10 mouse cellular contexts compared by ENCODE assay signal in genomic region chr13:37056662-37057061, GRCm38 (mm10). TPM values are rescaled to one million over a fixed set of nuclear protein-coding genes. Genes with fewer than 3 reads are reported as not detected.
DNase-seq lines count a peak whose midpoint lies in the region; ATAC-seq lines count a peak whose summit lies in the region.
"Had no signal": no experiment of that assay in that cellular context is flagged by ENCODE, and none has a peak within 500 bp of the region (broad histone marks: within the 10 kb centered on the region; RNA-seq: fewer than 3 reads in every experiment).

No protein-coding gene starts in this region.

- H3K9ac ChIP-seq in hindbrain, embryonic 11.5 days (ENCODE audit: low read depth, low read length), result no peak overlapping the region
- H3K9ac ChIP-seq: embryonic facial prominence, embryonic 12.5 days; heart, embryonic 13.5 days had no signal

- H3K27me3 ChIP-seq in hindbrain, embryonic 11.5 days (ENCODE audit: control insufficient read depth, insufficient read depth, low read length), result no peaks in the 10 kb centered on the region
- H3K27me3 ChIP-seq: embryonic facial prominence, embryonic 12.5 days; heart, embryonic 13.5 days had no signal

- WGBS in macrophage (ENCODE audit: missing documents), result 0% methylated on average over 7 of the region's 7 CpGs
- WGBS in hindbrain, embryonic 11.5 days, result 88% methylated on average over 7 of the region's 7 CpGs

- H3K79me2 ChIP-seq in macrophage (ENCODE audit: inconsistent target), result no peaks in the 10 kb centered on the region

- no peak for ATAC-seq in hindbrain, embryonic 11.5 days (ENCODE audit: low FRiP score)

- intact Hi-C loops in gastrocnemius, postnatal 14 days (cut with DNase I; ENCODE audit: low total_unique reads), result no loop called here
- intact Hi-C loops in heart, postnatal 10 days (cut with DNase I), result no loop called here
- intact Hi-C loops in left cerebral cortex, postnatal 36 days (cut with DNase I), result no loop called here

- H3K27ac ChIP-seq in macrophage, result peak overlapping the region; percentile 87
- no peak overlapping the region for H3K27ac ChIP-seq in hindbrain, embryonic 11.5 days (ENCODE audit: low read depth, low read length)
- H3K27ac ChIP-seq: embryonic facial prominence, embryonic 12.5 days; heart, embryonic 13.5 days had no signal

- H3K4me3 ChIP-seq in macrophage (ENCODE audit: inconsistent target), result no peak overlapping the region
- H3K4me3 ChIP-seq in hindbrain, embryonic 11.5 days (ENCODE audit: low read depth, low read length), result no peak overlapping the region
- H3K4me3 ChIP-seq: embryonic facial prominence, embryonic 12.5 days; heart, embryonic 13.5 days had no signal

- H3K36me3 ChIP-seq in macrophage (ENCODE audit: inconsistent target), result no peaks in the 10 kb centered on the region
- H3K36me3 ChIP-seq in hindbrain, embryonic 11.5 days (ENCODE audit: control insufficient read depth, insufficient read depth, low read length), result no peaks in the 10 kb centered on the region
- H3K36me3 ChIP-seq: embryonic facial prominence, embryonic 12.5 days; heart, embryonic 13.5 days had no signal

- H3K9me3 ChIP-seq in hindbrain, embryonic 11.5 days (ENCODE audit: control insufficient read depth, low read length), result no peaks in the 10 kb centered on the region
- H3K9me3 ChIP-seq: embryonic facial prominence, embryonic 12.5 days; heart, embryonic 13.5 days had no signal

- H3K4me2 ChIP-seq in hindbrain, embryonic 11.5 days (replicated peaks; ENCODE audit: low read depth, low read length), result no peak overlapping the region
- H3K4me2 ChIP-seq: embryonic facial prominence, embryonic 12.5 days; heart, embryonic 13.5 days had no signal

- no peaks in the 10 kb centered on the region for H3K4me1 ChIP-seq in hindbrain, embryonic 11.5 days (replicated peaks; ENCODE audit: control insufficient read depth, insufficient read depth, low read length)
- H3K4me1 ChIP-seq: embryonic facial prominence, embryonic 12.5 days had no signal

- DNase-seq in gastrocnemius, postnatal 25 days, result peak; percentile 25
- no peak for DNase-seq in gastrocnemius, postnatal 14 days
- peak; percentile 69 for DNase-seq in 416B (ENCODE audit: low read depth)
- peak; percentile 25 to 30 for DNase-seq in heart, postnatal 10 days
- DNase-seq in hindbrain, embryonic 11.5 days (ENCODE audit: low spot score), result no peak
- no peak for DNase-seq in cerebellum, postnatal 10 days
- no peak for DNase-seq in left cerebral cortex, postnatal 36 days (ENCODE audit: low spot score in 2 of 2)

RNA-seq across cellular contexts. Expression of gene F13a1, which starts 6.6 kb away (rescaled TPM):
- total RNA-seq in gastrocnemius, postnatal 25 days (2021), result 10 to 100 TPM; 10.4 to 17.7 TPM
- total RNA-seq in gastrocnemius, postnatal 14 days (2021), result 10 to 100 TPM; 16.0 to 17.2 TPM
- 10 to 100 TPM; 14.4 to 18.8 TPM for total RNA-seq in heart, postnatal 10 days (2021)
- total RNA-seq in macrophage (2018; cell fraction: chromatin; rRNA removed), result 10 to 100 TPM in 13 of 26 experiments, 1 to 10 TPM in 9, under 1 TPM in 4; 0.55 to 45.1 (median 6.8) TPM
- 10 to 100 TPM in 13 of 26 experiments, 1 to 10 TPM in 13; 1.4 to 73.2 (median 22.5) TPM for total RNA-seq in macrophage (2018; cell fraction: cytosol; rRNA removed)
- total RNA-seq in macrophage (2018; cell fraction: nucleus; rRNA removed), result 100 to 1,000 TPM in 7 of 26 experiments, 10 to 100 TPM in 7, 1 to 10 TPM in 12; 1.4 to 126 (median 19.2) TPM
- 12.9 to 59.5 TPM (median 34.4 TPM) in 3 replicates for polyA plus RNA-seq in macrophage (2018)
- polyA plus RNA-seq in hindbrain, embryonic 11.5 days (2014; fragmentation: Nextera tagmentation; extraction: Ambion mirVana), result 12.8 and 14.3 TPM in 2 replicates
- 1 to 10 TPM; 2.1 to 5.4 TPM for total RNA-seq in left cerebral cortex, postnatal 36 days (2021)

Comparison
In these comparisons a context has a peak if more than half of its experiments do, and no peak if none do; other contexts are left out.
1. DNase-seq: peak in gastrocnemius, postnatal 25 days (single experiment), 416B (single experiment) and heart, postnatal 10 days (2 of 2); none in gastrocnemius, postnatal 14 days (single experiment), hindbrain, embryonic 11.5 days (single experiment), cerebellum, postnatal 10 days (0 of 2) and left cerebral cortex, postnatal 36 days (0 of 2).